8 mouse cellular contexts compared by ENCODE assay signal in the genomic region with DNA sequence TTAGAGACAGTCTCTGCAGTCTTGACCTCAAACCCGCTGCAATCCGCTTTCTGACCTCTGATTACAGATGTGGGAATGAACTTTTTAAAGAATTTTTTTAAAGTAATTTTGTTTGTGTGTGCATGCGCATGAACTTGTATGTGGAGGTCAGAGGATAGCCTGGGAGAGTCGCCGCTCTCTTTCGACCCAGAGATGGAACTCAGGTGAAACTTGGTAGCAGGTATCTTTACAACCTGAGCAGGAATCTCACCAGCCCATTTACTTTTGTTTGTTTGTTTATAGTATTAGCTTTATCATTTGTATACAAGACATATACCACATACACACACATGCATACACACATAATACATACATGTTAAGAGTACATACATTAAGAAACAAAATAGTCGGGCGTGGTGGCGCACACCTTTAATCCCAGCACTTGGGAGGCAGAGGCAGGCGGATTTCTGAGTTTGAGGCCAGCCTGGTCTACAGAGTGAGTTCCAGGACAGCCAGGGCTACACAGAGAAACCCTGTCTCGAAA. TPM values are rescaled to one million over a fixed set of nuclear protein-coding genes. Genes with fewer than 3 reads are reported as not detected.
DNase-seq lines count a peak whose midpoint lies in the region; ATAC-seq and TF ChIP-seq lines count a peak whose summit lies in the region.

No protein-coding gene starts in this region.

- 57% methylated on average over 11 of the region's 11 CpGs for WGBS in neural tube, embryonic 11.5 days
- 43% methylated on average over 11 of the region's 11 CpGs for WGBS in liver, embryonic 12.5 days (ENCODE audit: insufficient replicate concordance)
- whole genome bisulfite sequencing in stomach, postnatal 0 days: 53% methylated on average over 11 of the region's 11 CpGs

- no peak for TF ChIP-seq CTCF in stomach, postnatal 0 days (IDR thresholded peaks at IDR 0.05; ENCODE audit: low read depth)

- TF ChIP-seq EP300 in stomach, postnatal 0 days (optimal IDR thresholded peaks at IDR 0.05): no peak

- no peak for DNase-seq in neural tube, embryonic 11.5 days (ENCODE audit: low spot score)
- DNase-seq in neural tube, embryonic 10.5 days (ENCODE audit: extremely low spot score, low spot score): no peak
- no peak for DNase-seq in stomach, postnatal 0 days (ENCODE audit: low spot score)
- no peak for DNase-seq in Muller cell, postnatal 12 days (ENCODE audit: inconsistent ontology term)
- no peak for DNase-seq in gastrocnemius, postnatal 4 days (ENCODE audit: low spot score in 2 of 2)

- H3K36me3 ChIP-seq in erythroblast, embryonic 14.5 days (ENCODE audit: control insufficient read depth): peaks cover 21% of the 10 kb centered on the region
- peaks cover 4% of the 10 kb centered on the region; the same call in 1 of the 2 replicates for H3K36me3 ChIP-seq in neural tube, embryonic 11.5 days (ENCODE audit: control insufficient read depth, insufficient read depth, low read length)
- H3K36me3 ChIP-seq in liver, embryonic 12.5 days: peaks cover 16% of the 10 kb centered on the region
- no peaks in the 10 kb centered on the region for H3K36me3 ChIP-seq in stomach, postnatal 0 days (ENCODE audit: control insufficient read depth, insufficient read depth, low read length)

- peaks cover 4% of the 10 kb centered on the region; the same call in 1 of the 2 replicates for H3K9me3 ChIP-seq in erythroblast, embryonic 14.5 days (ENCODE audit: control insufficient read depth, low read length)
- H3K9me3 ChIP-seq in neural tube, embryonic 11.5 days (ENCODE audit: control insufficient read depth, low read length): no peaks in the 10 kb centered on the region
- 0 out of 2 replicates have a peak, but pooled peaks cover 4% of the 10 kb centered on the region for H3K9me3 ChIP-seq in liver, embryonic 12.5 days (replicated peaks)
- H3K9me3 ChIP-seq in stomach, postnatal 0 days (ENCODE audit: control insufficient read depth, low read length): no peaks in the 10 kb centered on the region

- peak overlapping the region; percentile 81 for H3K4me2 ChIP-seq in neural tube, embryonic 11.5 days (ENCODE audit: low read depth)
- H3K4me2 ChIP-seq in liver, embryonic 12.5 days: peak overlapping the region; percentile 82
- peak overlapping the region; percentile 87 for H3K4me2 ChIP-seq in stomach, postnatal 0 days (replicated peaks; ENCODE audit: low read depth)

- peak overlapping the region; percentile 86 for H3K4me3 ChIP-seq in erythroblast, embryonic 14.5 days (replicated peaks)
- peak overlapping the region; percentile 68 for H3K4me3 ChIP-seq in neural tube, embryonic 11.5 days (ENCODE audit: low read depth, low read length)
- H3K4me3 ChIP-seq in liver, embryonic 12.5 days: peak overlapping the region; percentile 92
- H3K4me3 ChIP-seq in stomach, postnatal 0 days (ENCODE audit: low read depth, low read length): peak overlapping the region; percentile 91

- H3K27me3 ChIP-seq in erythroblast, embryonic 14.5 days (ENCODE audit: control insufficient read depth): peaks cover 9% of the 10 kb centered on the region; the same call in 1 of the 2 replicates
- H3K27me3 ChIP-seq in neural tube, embryonic 11.5 days (ENCODE audit: control insufficient read depth, insufficient read depth, low read length): no peaks in the 10 kb centered on the region
- peaks cover 11% of the 10 kb centered on the region for H3K27me3 ChIP-seq in liver, embryonic 12.5 days (replicated peaks)
- H3K27me3 ChIP-seq in stomach, postnatal 0 days (ENCODE audit: control insufficient read depth, insufficient read depth, low read length): no peaks in the 10 kb centered on the region

- peak overlapping the region; percentile 42; the same call in 1 of the 2 replicates for H3K9ac ChIP-seq in neural tube, embryonic 11.5 days (ENCODE audit: low read length)
- peak overlapping the region; percentile 86; the same call in 1 of the 2 replicates for H3K9ac ChIP-seq in liver, embryonic 12.5 days
- no peak overlapping the region for H3K9ac ChIP-seq in stomach, postnatal 0 days (ENCODE audit: low read length)

- no peak overlapping the region for H3K27ac ChIP-seq in neural tube, embryonic 11.5 days (ENCODE audit: low read depth, low read length)
- H3K27ac ChIP-seq in liver, embryonic 12.5 days: no peak overlapping the region
- H3K27ac ChIP-seq in stomach, postnatal 0 days (replicated peaks): no peak overlapping the region

- H3K4me1 ChIP-seq in erythroblast, embryonic 14.5 days (ENCODE audit: control insufficient read depth): peaks cover 21% of the 10 kb centered on the region
- H3K4me1 ChIP-seq in neural tube, embryonic 11.5 days (ENCODE audit: control insufficient read depth, insufficient read depth, low read length): no peaks in the 10 kb centered on the region; the same call in 1 of the 2 replicates
- H3K4me1 ChIP-seq in liver, embryonic 12.5 days: peaks cover 14% of the 10 kb centered on the region
- peaks cover 4% of the 10 kb centered on the region; the same call in 1 of the 2 replicates for H3K4me1 ChIP-seq in stomach, postnatal 0 days (replicated peaks; ENCODE audit: control insufficient read depth, insufficient read depth)

- no peak for ATAC-seq in erythroblast, adult 5-6 weeks (replicated peaks; ENCODE audit: low FRiP score, poor library complexity, severe bottlenecking)
- ATAC-seq in neural tube, embryonic 11.5 days (ENCODE audit: insufficient read depth, low FRiP score, low TSS enrichment): peak; percentile 49; the same call in 1 of the 2 replicates
- no peak for ATAC-seq in liver, embryonic 12.5 days
- no peak; the same call in 1 of the 2 replicates for ATAC-seq in stomach, postnatal 0 days (ENCODE audit: low FRiP score, low TSS enrichment)

RNA-seq across cellular contexts. Expression of a gene that starts 0.4 kb away (rescaled TPM):
- polyA plus RNA-seq in erythroblast, embryonic 14.5 days (2012): 1.6 and 2.0 TPM in 2 replicates
- 3.3 and 9.6 TPM in 2 replicates for total RNA-seq in erythroblast, adult 5-6 weeks (2015; ENCODE audit: low replicate concordance)
- total RNA-seq in erythroblast, adult 5-6 weeks (2017; ENCODE audit: low replicate concordance): 15.9 and 25.6 TPM in 2 replicates
- polyA plus RNA-seq in neural tube, embryonic 11.5 days (2014; fragmentation: Nextera tagmentation; extraction: Ambion mirVana): 72.3 and 72.5 TPM in 2 replicates
- 63.8 and 66.1 TPM in 2 replicates for polyA plus RNA-seq in liver, embryonic 12.5 days (2016; fragmentation: Nextera tagmentation; extraction: Ambion mirVana)
- 28.7 and 32.0 TPM in 2 replicates for polyA plus RNA-seq in stomach, postnatal 0 days (2015; fragmentation: Nextera tagmentation; extraction: Ambion mirVana)
- total RNA-seq in gastrocnemius, postnatal 4 days (2021): 10 to 100 TPM; 33.3 to 34.0 TPM

RNA-seq across cellular contexts. Expression of a gene that starts 38.4 kb away (rescaled TPM):
- 1.3 and 1.8 TPM in 2 replicates for polyA plus RNA-seq in erythroblast, embryonic 14.5 days (2012)
- total RNA-seq in erythroblast, adult 5-6 weeks (2015; ENCODE audit: low replicate concordance): 70.3 and 71.5 TPM in 2 replicates
- 55.8 and 66.2 TPM in 2 replicates for total RNA-seq in erythroblast, adult 5-6 weeks (2017; ENCODE audit: low replicate concordance)
- 198 and 200 TPM in 2 replicates for polyA plus RNA-seq in neural tube, embryonic 11.5 days (2014; fragmentation: Nextera tagmentation; extraction: Ambion mirVana)
- polyA plus RNA-seq in liver, embryonic 12.5 days (2016; fragmentation: Nextera tagmentation; extraction: Ambion mirVana): 98.3 and 102 TPM in 2 replicates
- polyA plus RNA-seq in stomach, postnatal 0 days (2015; fragmentation: Nextera tagmentation; extraction: Ambion mirVana): 102 and 105 TPM in 2 replicates
- total RNA-seq in gastrocnemius, postnatal 4 days (2021): 100 to 1,000 TPM; 114 to 119 TPM

Comparison
In these comparisons a context has a peak if more than half of its experiments do, and no peak if none do; other contexts are left out.
1. RNA of a gene that starts 38.4 kb away (polyA plus RNA-seq): 198 to 200 TPM in neural tube, embryonic 11.5 days, 102 to 105 TPM in stomach, postnatal 0 days and 98.3 to 102 TPM in liver, embryonic 12.5 days; 1.3 to 1.8 TPM in erythroblast, embryonic 14.5 days; every median in the first group is over 10 times any median in the second.
2. Peak in every context shown above with its lines, with median percentiles within 50 percentile points of each other: H3K4me3 ChIP-seq and H3K4me2 ChIP-seq.